Mouse (Mus musculus) brain, embryonic 14.5 days (tissue): ENCODE data around the gene Gm13693.

ENCODE experiments used
- CTCF ChIP-seq: fragments of 200-500 bp; IDR thresholded peaks from 2 replicates; pipeline ENCODE4 v1.5.1; 2012; ENCODE audit warnings: inconsistent platforms, mild to moderate bottlenecking, moderate library complexity, borderline replicate concordance; ENCODE audit not compliant: insufficient read depth, insufficient read length; ENCODE audit errors: extremely low read depth
- POLR2A ChIP-seq: fragments of 200-500 bp; IDR thresholded peaks from 2 replicates; pipeline ENCODE4 v1.6.1; 2012; ENCODE audit warnings: mild to moderate bottlenecking, inconsistent platforms, borderline replicate concordance; ENCODE audit not compliant: poor library complexity, insufficient read depth, insufficient read length, severe bottlenecking; ENCODE audit errors: extremely low read depth

DNA sequence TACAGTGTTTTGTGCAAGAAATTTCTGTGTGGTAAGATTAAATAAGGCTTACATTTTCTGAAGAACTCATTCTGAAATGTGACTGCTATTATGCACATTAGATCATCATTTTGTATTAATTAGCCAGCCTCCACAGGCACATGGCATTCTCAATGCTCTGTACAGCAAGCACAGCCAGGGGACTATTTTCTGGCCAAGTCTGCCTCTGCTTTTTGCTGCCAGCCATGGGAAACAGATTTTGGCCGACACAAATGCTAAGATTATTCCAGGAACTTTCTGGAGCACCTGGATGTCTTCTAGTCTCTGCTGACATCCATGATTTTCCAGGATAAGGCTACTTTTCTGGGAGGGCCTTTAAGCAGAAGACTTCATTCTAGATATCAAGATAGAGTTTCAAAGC lies 47.6 kb downstream of the Gm13693 start:
- TF ChIP-seq CTCF, result no peak
- TF ChIP-seq POLR2A, result no peak
